8 mouse cellular contexts compared by ENCODE assay signal in the genomic region with DNA sequence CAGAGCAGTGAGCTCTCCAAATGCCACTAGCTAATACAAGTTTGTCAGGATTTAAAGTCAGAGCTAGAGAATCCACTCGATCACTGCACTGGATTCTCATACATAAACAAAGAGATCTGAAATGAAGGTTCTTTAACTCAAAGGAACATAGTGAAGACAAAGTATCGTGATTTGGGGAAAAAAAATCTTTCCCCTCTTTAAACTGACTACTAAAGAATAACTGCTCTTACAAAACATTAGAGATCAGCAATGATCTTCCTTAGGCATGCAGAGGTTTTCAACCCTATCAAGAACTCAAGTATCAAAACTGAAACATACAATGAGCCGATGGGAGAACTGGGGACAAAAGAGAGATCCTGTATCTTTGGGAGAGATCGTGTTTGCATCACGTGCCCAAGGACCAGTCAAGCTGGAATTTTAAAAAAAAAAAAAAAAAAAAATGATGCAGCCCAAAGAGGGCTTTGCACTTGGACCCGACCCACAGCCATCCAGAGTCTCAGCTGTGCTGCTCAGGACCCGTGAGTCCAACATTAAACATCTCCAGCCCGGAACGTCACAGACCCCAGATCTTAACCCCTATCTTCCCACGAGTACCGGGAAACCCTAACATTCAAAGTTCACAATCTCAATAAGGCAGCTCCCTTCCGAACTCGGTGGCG. TPM values are rescaled to one million over a fixed set of nuclear protein-coding genes. Genes with fewer than 3 reads are reported as not detected.
DNase-seq lines count a peak whose midpoint lies in the region; ATAC-seq and TF ChIP-seq lines count a peak whose summit lies in the region.

No protein-coding gene starts in this region.

- H3K4me3 ChIP-seq in heart, embryonic 11.5 days (ENCODE audit: low read depth, low read length): peak overlapping the region; percentile 94
- H3K4me3 ChIP-seq in ES-Bruce4 (ENCODE audit: low read depth, low read length): peak overlapping the region; percentile 87
- H3K4me3 ChIP-seq in forebrain, embryonic 12.5 days (replicated peaks): peak overlapping the region; percentile 64
- H3K4me3 ChIP-seq in liver, postnatal 0 days (ENCODE audit: low read depth, low read length): peak overlapping the region; percentile 96

- H3K4me1 ChIP-seq in heart, embryonic 11.5 days (ENCODE audit: control insufficient read depth, insufficient read depth, low read length): peaks cover 4% of the 10 kb centered on the region; the same call in 1 of the 2 replicates
- H3K4me1 ChIP-seq in ES-Bruce4 (ENCODE audit: control insufficient read depth, insufficient read depth, low read length): peaks cover 1% of the 10 kb centered on the region
- peaks cover 20% of the 10 kb centered on the region for H3K4me1 ChIP-seq in forebrain, embryonic 12.5 days
- H3K4me1 ChIP-seq in liver, postnatal 0 days (ENCODE audit: insufficient read depth): peaks cover 12% of the 10 kb centered on the region

- no peak for TF ChIP-seq POLR2A in ES-Bruce4 (IDR thresholded peaks at IDR 0.05; ENCODE audit: insufficient read depth, low read length)

- DNase-seq in heart, adult 18-20 months: no peak
- DNase-seq in liver, postnatal 0 days: no peak
- no peak for DNase-seq in adrenal gland, postnatal 14 days
- DNase-seq in cerebellum, postnatal 4 days (ENCODE audit: low spot score in 2 of 2): no peak
- no peak for DNase-seq in frontal cortex, postnatal 14 days (ENCODE audit: low spot score in 2 of 2)

- H3K27ac ChIP-seq in heart, embryonic 11.5 days (ENCODE audit: low read depth, low read length): peak overlapping the region; percentile 94
- H3K27ac ChIP-seq in ES-Bruce4 (ENCODE audit: insufficient read depth, low read length): no peak overlapping the region
- H3K27ac ChIP-seq in forebrain, embryonic 12.5 days: peak overlapping the region; percentile 94
- peak overlapping the region; percentile 84 for H3K27ac ChIP-seq in liver, postnatal 0 days (ENCODE audit: low read depth)

- 3% methylated on average over 14 of the region's 14 CpGs for WGBS in heart, embryonic 11.5 days (ENCODE audit: insufficient replicate concordance)
- under 1% methylated on average over 14 of the region's 14 CpGs for whole genome bisulfite sequencing in forebrain, embryonic 12.5 days
- 2% methylated on average over 14 of the region's 14 CpGs for WGBS in liver, postnatal 0 days (ENCODE audit: insufficient replicate concordance)

- TF ChIP-seq CTCF in ES-Bruce4 (IDR thresholded peaks at IDR 0.05; ENCODE audit: low read depth, low read length): no peak
- no peak for TF ChIP-seq CTCF in liver, postnatal 0 days (IDR thresholded peaks at IDR 0.05; ENCODE audit: low read depth)

- peak overlapping the region; percentile 74 for H3K4me2 ChIP-seq in heart, embryonic 11.5 days
- H3K4me2 ChIP-seq in forebrain, embryonic 12.5 days: peak overlapping the region; percentile 49
- peak overlapping the region; percentile 84 for H3K4me2 ChIP-seq in liver, postnatal 0 days (ENCODE audit: low read depth, low read length)

- H3K36me3 ChIP-seq in heart, embryonic 11.5 days (ENCODE audit: control insufficient read depth, insufficient read depth, low read length): no peaks in the 10 kb centered on the region
- H3K36me3 ChIP-seq in ES-Bruce4 (ENCODE audit: control insufficient read depth, insufficient read depth, low read length, poor library complexity, severe bottlenecking): no peaks in the 10 kb centered on the region
- H3K36me3 ChIP-seq in forebrain, embryonic 12.5 days (replicated peaks): no peaks in the 10 kb centered on the region
- H3K36me3 ChIP-seq in liver, postnatal 0 days (replicated peaks; ENCODE audit: insufficient read depth, low read length): no peaks in the 10 kb centered on the region

- no peaks in the 10 kb centered on the region for H3K9me3 ChIP-seq in heart, embryonic 11.5 days (replicated peaks; ENCODE audit: control insufficient read depth, low read length)
- H3K9me3 ChIP-seq in ES-Bruce4 (replicated peaks; ENCODE audit: control insufficient read depth, insufficient read depth, low read length, poor library complexity, severe bottlenecking): no peaks in the 10 kb centered on the region
- no peaks in the 10 kb centered on the region for H3K9me3 ChIP-seq in forebrain, embryonic 12.5 days
- H3K9me3 ChIP-seq in liver, postnatal 0 days (ENCODE audit: low read length): no peaks in the 10 kb centered on the region

- H3K9ac ChIP-seq in heart, embryonic 11.5 days (ENCODE audit: low read depth, low read length): peak overlapping the region; percentile 85
- H3K9ac ChIP-seq in ES-Bruce4 (ENCODE audit: low read depth, poor library complexity, severe bottlenecking): peak overlapping the region; percentile 86
- peak overlapping the region; percentile 73 for H3K9ac ChIP-seq in forebrain, embryonic 12.5 days
- peak overlapping the region; percentile 90 for H3K9ac ChIP-seq in liver, postnatal 0 days (replicated peaks)

- ATAC-seq in heart, embryonic 11.5 days (replicated peaks; ENCODE audit: insufficient number of reproducible peaks, low FRiP score, low TSS enrichment): peak; percentile 45
- ATAC-seq in forebrain, embryonic 12.5 days (ENCODE audit: low FRiP score): peak; percentile 53
- peak; percentile 0; the same call in 1 of the 2 replicates for ATAC-seq in liver, postnatal 0 days

- no peaks in the 10 kb centered on the region for H3K27me3 ChIP-seq in heart, embryonic 11.5 days (ENCODE audit: control insufficient read depth, insufficient read depth, low read length)
- H3K27me3 ChIP-seq in ES-Bruce4 (ENCODE audit: control insufficient read depth, insufficient read depth, low read length, poor library complexity, severe bottlenecking): no peaks in the 10 kb centered on the region
- H3K27me3 ChIP-seq in forebrain, embryonic 12.5 days: 0 out of 2 replicates have a peak, but pooled peaks cover 3% of the 10 kb centered on the region
- H3K27me3 ChIP-seq in liver, postnatal 0 days (ENCODE audit: insufficient read depth, low read length): no peaks in the 10 kb centered on the region

- TF ChIP-seq EP300 in ES-Bruce4 (IDR thresholded peaks at IDR 0.05; ENCODE audit: insufficient read depth, low read depth, low read length): no peak
- no peak; the same call in 1 of the 2 replicates for TF ChIP-seq EP300 in liver, postnatal 0 days (IDR thresholded peaks at IDR 0.05; ENCODE audit: low read depth)

RNA-seq across cellular contexts. Expression of gene Lrig2, which starts 0.8 kb away (rescaled TPM):
- polyA plus RNA-seq in heart, embryonic 11.5 days (2014; fragmentation: Nextera tagmentation; extraction: Ambion mirVana): 12.7 and 17.2 TPM in 2 replicates
- total RNA-seq in heart, adult 18-20 months (2021): 1 to 10 TPM; 7.9 to 9.4 TPM
- polyA plus RNA-seq in ES-Bruce4 (2011; ENCODE audit: insufficient read depth, insufficient read length, low read depth, missing spikeins): 17.4 and 19.5 TPM in 2 replicates
- 27.2 and 31.1 TPM in 2 replicates for polyA plus RNA-seq in forebrain, embryonic 12.5 days (2016; fragmentation: Nextera tagmentation; extraction: Ambion mirVana)
- polyA plus RNA-seq in liver, postnatal 0 days (2015; fragmentation: Nextera tagmentation; extraction: Ambion mirVana): 2.5 and 2.6 TPM in 2 replicates
- 17.4 and 19.0 TPM in 2 replicates for total RNA-seq in adrenal gland, postnatal 14 days (2021)

Comparison
In these comparisons a context has a peak if more than half of its experiments do, and no peak if none do; other contexts are left out.
1. ATAC-seq: peak in every context shown above with its lines; median percentile 53 in forebrain, embryonic 12.5 days; 45 in heart, embryonic 11.5 days; 0 in liver, postnatal 0 days.